Mouse (Mus musculus): ENCODE results near the gene Cxcr5. TPM values are rescaled to one million over a fixed set of nuclear protein-coding genes. Genes with fewer than 3 reads are reported as not detected.

Cxcr5 gene
- polyA plus RNA-seq, 1 experiment = not detected

GRCm38 (mm10) chr9:44598899-44599495, 37.3 kb upstream of the Cxcr5 start:
- peak; percentile 66; the same call in 1 of the 2 replicates for TF ChIP-seq EP300 (IDR thresholded peaks at IDR 0.05; ENCODE audit: insufficient read depth, low read depth, low read length)
- no peak for TF ChIP-seq POLR2A (IDR thresholded peaks at IDR 0.05; ENCODE audit: insufficient read depth, low read length)
- H3K9me3 ChIP-seq (replicated peaks; ENCODE audit: control insufficient read depth, insufficient read depth, low read length, poor library complexity, severe bottlenecking) = no peaks in the 10 kb centered on the region
- H3K9ac ChIP-seq (ENCODE audit: low read depth, poor library complexity, severe bottlenecking) = peak overlapping the region; percentile 53
- no peaks in the 10 kb centered on the region for H3K36me3 ChIP-seq (ENCODE audit: control insufficient read depth, insufficient read depth, low read length, poor library complexity, severe bottlenecking)
- peaks cover 12% of the 10 kb centered on the region for H3K4me1 ChIP-seq (ENCODE audit: control insufficient read depth, insufficient read depth, low read length)
- peak overlapping the region; percentile 71 for H3K27ac ChIP-seq (ENCODE audit: insufficient read depth, low read length)
- H3K4me3 ChIP-seq (ENCODE audit: low read depth, low read length) = peak overlapping the region; percentile 37
- H3K27me3 ChIP-seq (ENCODE audit: control insufficient read depth, insufficient read depth, low read length, poor library complexity, severe bottlenecking) = no peaks in the 10 kb centered on the region

GRCm38 (mm10) chr9:44597742-44598141, 36.1 kb upstream of the Cxcr5 start:
- Histone ChIP-seq H3K9me3 (replicated peaks; ENCODE audit: control insufficient read depth, insufficient read depth, low read length, poor library complexity, severe bottlenecking) (no peaks in the 10 kb centered on the region), H3K27me3 (ENCODE audit: control insufficient read depth, insufficient read depth, low read length, poor library complexity, severe bottlenecking) (no peaks in the 10 kb centered on the region), H3K27ac (ENCODE audit: insufficient read depth, low read length) (peak overlapping the region; percentile 67; the same call in 1 of the 2 replicates), H3K4me3 (ENCODE audit: low read depth, low read length) (no peak overlapping the region), H3K4me1 (ENCODE audit: control insufficient read depth, insufficient read depth, low read length) (peaks cover 12% of the 10 kb centered on the region), H3K36me3 (ENCODE audit: control insufficient read depth, insufficient read depth, low read length, poor library complexity, severe bottlenecking) (no peaks in the 10 kb centered on the region), H3K9ac (ENCODE audit: low read depth, poor library complexity, severe bottlenecking) (no peak overlapping the region)
- TF ChIP-seq POLR2A (IDR thresholded peaks at IDR 0.05; ENCODE audit: insufficient read depth, low read length) = no peak
- TF ChIP-seq EP300 (IDR thresholded peaks at IDR 0.05; ENCODE audit: insufficient read depth, low read depth, low read length) = peak; percentile 82
- TF ChIP-seq CTCF (IDR thresholded peaks at IDR 0.05; ENCODE audit: low read depth, low read length) = no peak

GRCm38 (mm10) chr9:44595537-44595930, 33.9 kb upstream of the Cxcr5 start:
- Histone ChIP-seq H3K9me3 (replicated peaks; ENCODE audit: control insufficient read depth, insufficient read depth, low read length, poor library complexity, severe bottlenecking) (peaks cover 5% of the 10 kb centered on the region; the same call in 1 of the 2 replicates), H3K27me3 (ENCODE audit: control insufficient read depth, insufficient read depth, low read length, poor library complexity, severe bottlenecking) (no peaks in the 10 kb centered on the region), H3K4me3 (ENCODE audit: low read depth, low read length) (no peak overlapping the region), H3K9ac (ENCODE audit: low read depth, poor library complexity, severe bottlenecking) (no peak overlapping the region), H3K4me1 (ENCODE audit: control insufficient read depth, insufficient read depth, low read length) (peaks cover 10% of the 10 kb centered on the region), H3K36me3 (ENCODE audit: control insufficient read depth, insufficient read depth, low read length, poor library complexity, severe bottlenecking) (no peaks in the 10 kb centered on the region), H3K27ac (ENCODE audit: insufficient read depth, low read length) (peak overlapping the region; percentile 95)
- TF ChIP-seq EP300 (IDR thresholded peaks at IDR 0.05; ENCODE audit: insufficient read depth, low read depth, low read length) = no peak
- no peak for TF ChIP-seq CTCF (IDR thresholded peaks at IDR 0.05; ENCODE audit: low read depth, low read length)
- no peak for TF ChIP-seq POLR2A (IDR thresholded peaks at IDR 0.05; ENCODE audit: insufficient read depth, low read length)

- Histone ChIP-seq H3K36me3 (ENCODE audit: control insufficient read depth, insufficient read depth, low read length, poor library complexity, severe bottlenecking) (no peaks in the 10 kb centered on the region), H3K27me3 (ENCODE audit: control insufficient read depth, insufficient read depth, low read length, poor library complexity, severe bottlenecking) (no peaks in the 10 kb centered on the region), H3K9me3 (replicated peaks; ENCODE audit: control insufficient read depth, insufficient read depth, low read length, poor library complexity, severe bottlenecking) (peaks cover 5% of the 10 kb centered on the region; the same call in 1 of the 2 replicates), H3K9ac (ENCODE audit: low read depth, poor library complexity, severe bottlenecking) (peak overlapping the region; percentile 25), H3K27ac (ENCODE audit: insufficient read depth, low read length) (peak overlapping the region; percentile 95), H3K4me1 (ENCODE audit: control insufficient read depth, insufficient read depth, low read length) (peaks cover 10% of the 10 kb centered on the region), H3K4me3 (ENCODE audit: low read depth, low read length) (peak overlapping the region; percentile 38)
- TF ChIP-seq EP300 (IDR thresholded peaks at IDR 0.05; ENCODE audit: insufficient read depth, low read depth, low read length) (peak; percentile 94), CTCF (IDR thresholded peaks at IDR 0.05; ENCODE audit: low read depth, low read length) (no peak), POLR2A (IDR thresholded peaks at IDR 0.05; ENCODE audit: insufficient read depth, low read length) (no peak)
Measured at GRCm38 (mm10) chr9:44594901-44595536, 33.3 kb upstream of the Cxcr5 start.

- no peaks in the 10 kb centered on the region for H3K36me3 ChIP-seq (ENCODE audit: control insufficient read depth, insufficient read depth, low read length, poor library complexity, severe bottlenecking)
- peaks cover 5% of the 10 kb centered on the region; the same call in 1 of the 2 replicates for H3K9me3 ChIP-seq (replicated peaks; ENCODE audit: control insufficient read depth, insufficient read depth, low read length, poor library complexity, severe bottlenecking)
- H3K9ac ChIP-seq (ENCODE audit: low read depth, poor library complexity, severe bottlenecking) = 0 out of 2 replicates have a peak overlapping the region, but pooled peaks have one; percentile 30
- no peaks in the 10 kb centered on the region for H3K27me3 ChIP-seq (ENCODE audit: control insufficient read depth, insufficient read depth, low read length, poor library complexity, severe bottlenecking)
- no peak overlapping the region for H3K4me3 ChIP-seq (ENCODE audit: low read depth, low read length)
- peaks cover 10% of the 10 kb centered on the region for H3K4me1 ChIP-seq (ENCODE audit: control insufficient read depth, insufficient read depth, low read length)
- peak overlapping the region; percentile 85 for H3K27ac ChIP-seq (ENCODE audit: insufficient read depth, low read length)
- no peak for TF ChIP-seq CTCF (IDR thresholded peaks at IDR 0.05; ENCODE audit: low read depth, low read length)
- TF ChIP-seq POLR2A (IDR thresholded peaks at IDR 0.05; ENCODE audit: insufficient read depth, low read length) = no peak
- no peak for TF ChIP-seq EP300 (IDR thresholded peaks at IDR 0.05; ENCODE audit: insufficient read depth, low read depth, low read length)
Measured at GRCm38 (mm10) chr9:44593886-44594285, 32.2 kb upstream of the Cxcr5 start.

GRCm38 (mm10) chr9:44593221-44593620, 31.5 kb upstream of the Cxcr5 start:
- H3K9ac ChIP-seq (ENCODE audit: low read depth, poor library complexity, severe bottlenecking) = no peak overlapping the region
- H3K27ac ChIP-seq (ENCODE audit: insufficient read depth, low read length) = peak overlapping the region; percentile 93
- H3K36me3 ChIP-seq (ENCODE audit: control insufficient read depth, insufficient read depth, low read length, poor library complexity, severe bottlenecking) = no peaks in the 10 kb centered on the region
- no peak for TF ChIP-seq CTCF (IDR thresholded peaks at IDR 0.05; ENCODE audit: low read depth, low read length)
- TF ChIP-seq EP300 (IDR thresholded peaks at IDR 0.05; ENCODE audit: insufficient read depth, low read depth, low read length) = no peak
- TF ChIP-seq POLR2A (IDR thresholded peaks at IDR 0.05; ENCODE audit: insufficient read depth, low read length) = no peak
- H3K27me3 ChIP-seq (ENCODE audit: control insufficient read depth, insufficient read depth, low read length, poor library complexity, severe bottlenecking) = no peaks in the 10 kb centered on the region
- H3K9me3 ChIP-seq (replicated peaks; ENCODE audit: control insufficient read depth, insufficient read depth, low read length, poor library complexity, severe bottlenecking) = peaks cover 5% of the 10 kb centered on the region; the same call in 1 of the 2 replicates
- H3K4me1 ChIP-seq (ENCODE audit: control insufficient read depth, insufficient read depth, low read length) = peaks cover 12% of the 10 kb centered on the region
- H3K4me3 ChIP-seq (ENCODE audit: low read depth, low read length) = no peak overlapping the region
